14 mouse cellular contexts compared by ENCODE assay signal in the genomic region with DNA sequence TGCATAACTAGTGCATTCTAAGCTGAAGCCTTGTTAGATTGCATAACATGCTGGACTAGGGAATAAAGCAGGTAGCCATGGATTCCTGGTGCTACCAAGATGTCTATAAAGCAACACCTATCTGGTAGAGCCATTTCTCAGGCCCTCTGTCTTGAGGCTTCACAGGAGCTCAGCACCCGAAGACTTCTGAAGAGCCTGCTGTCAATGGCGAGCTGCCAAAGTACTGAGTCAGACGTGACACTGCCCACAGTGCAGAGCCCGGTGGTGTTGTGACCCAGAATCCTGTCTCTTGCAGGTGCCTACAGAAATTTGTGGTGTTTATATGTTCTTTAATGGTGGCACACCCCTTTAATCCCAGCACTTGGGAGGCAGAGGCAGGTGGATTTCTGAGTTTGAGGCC. TPM values are rescaled to one million over a fixed set of nuclear protein-coding genes. Genes with fewer than 3 reads are reported as not detected.
A peak's percentile ranks its signal among the peaks of the same experiment; 100 is the strongest.
DNase-seq lines count a peak whose midpoint lies in the region; ATAC-seq and TF ChIP-seq lines count a peak whose summit lies in the region.
"Had no signal": no experiment of that assay in that cellular context is flagged by ENCODE, and none has a peak within 500 bp of the region (broad histone marks: within the 10 kb centered on the region; RNA-seq: fewer than 3 reads in every experiment).

No protein-coding gene starts in this region.

- H3K36me3 ChIP-seq in forebrain, embryonic 14.5 days (ENCODE audit: control insufficient read depth, insufficient read depth, low read length): no peaks in the 10 kb centered on the region
- H3K36me3 ChIP-seq in hindbrain, embryonic 13.5 days: no peaks in the 10 kb centered on the region
- H3K36me3 ChIP-seq: kidney, embryonic 15.5 days; neural tube, embryonic 12.5 days had no signal

- no peak overlapping the region for H3K4me2 ChIP-seq in forebrain, embryonic 14.5 days (ENCODE audit: low read length)
- no peak overlapping the region for H3K4me2 ChIP-seq in hindbrain, embryonic 13.5 days
- H3K4me2 ChIP-seq: kidney, embryonic 15.5 days; midbrain, embryonic 11.5 days; neural tube, embryonic 12.5 days had no signal

- WGBS in forebrain, embryonic 14.5 days: 78% methylated on average over 4 of the region's 4 CpGs
- WGBS in hindbrain, embryonic 13.5 days: 83% methylated on average over 4 of the region's 4 CpGs

- H3K9ac ChIP-seq in forebrain, embryonic 14.5 days (ENCODE audit: low read length): no peak overlapping the region
- H3K9ac ChIP-seq in hindbrain, embryonic 13.5 days: no peak overlapping the region
- H3K9ac ChIP-seq: kidney, embryonic 15.5 days; neural tube, embryonic 12.5 days had no signal

- peak; percentile 70 for ATAC-seq in Patski
- ATAC-seq in forebrain, embryonic 14.5 days: no peak
- ATAC-seq in hindbrain, embryonic 13.5 days (ENCODE audit: low FRiP score): no peak

- no peak for TF ChIP-seq CTCF in Patski (IDR thresholded peaks at IDR 0.05)

- peaks cover 4% of the 10 kb centered on the region; the same call in 1 of the 2 replicates for H3K4me1 ChIP-seq in forebrain, embryonic 14.5 days (ENCODE audit: control insufficient read depth, insufficient read depth, low read length)
- peaks cover 7% of the 10 kb centered on the region for H3K4me1 ChIP-seq in hindbrain, embryonic 13.5 days (replicated peaks)

- POLR2A ChIA-PET in Patski (lab: Charles Lee): interaction anchor here (0.6 to 1.3 kb wide), 4 partner anchors 16 to 881 kb away, joined by 3 to 6 read pairs (median 4); no protein-coding TSS in a partner anchor

- no peak overlapping the region for H3K27ac ChIP-seq in forebrain, embryonic 14.5 days (ENCODE audit: low read depth, low read length)
- H3K27ac ChIP-seq in hindbrain, embryonic 13.5 days: no peak overlapping the region
- H3K27ac ChIP-seq: kidney, embryonic 15.5 days; neural tube, embryonic 12.5 days; stomach, postnatal 0 days had no signal

- in situ Hi-C loops in Patski (cut with MboI; ENCODE audit: low pct_unique_long_range_greater_than_20kb): no loop called here

- DNase-seq in ovary, adult 18-20 months (ENCODE audit: low spot score): peak; percentile 17
- no peak for DNase-seq in ovary, postnatal 10 days (ENCODE audit: low spot score)
- DNase-seq in Patski (ENCODE audit: low read depth, low spot score): peak; percentile 34
- peak; percentile 5 for DNase-seq in cerebellum, adult 8-10 months
- peak; percentile 13 for DNase-seq in naive thymus-derived CD4-positive, alpha-beta T cell, adult 2 months (ENCODE audit: low read depth)
- no peak for DNase-seq in forebrain, embryonic 14.5 days (ENCODE audit: low spot score)
- DNase-seq in kidney, adult 18-20 months: no peak
- DNase-seq: heart, postnatal 36 days; lung, adult 2 months had no signal

- no peak overlapping the region for H3K4me3 ChIP-seq in forebrain, embryonic 14.5 days (ENCODE audit: low read depth, low read length)
- no peak overlapping the region for H3K4me3 ChIP-seq in hindbrain, embryonic 13.5 days
- H3K4me3 ChIP-seq: kidney, embryonic 15.5 days; neural tube, embryonic 12.5 days had no signal

- no peaks in the 10 kb centered on the region for H3K27me3 ChIP-seq in Patski
- H3K27me3 ChIP-seq in forebrain, embryonic 14.5 days (replicated peaks; ENCODE audit: control insufficient read depth, insufficient read depth, low read length): no peaks in the 10 kb centered on the region
- H3K27me3 ChIP-seq in hindbrain, embryonic 13.5 days: no peaks in the 10 kb centered on the region
- H3K27me3 ChIP-seq: kidney, embryonic 15.5 days; neural tube, embryonic 12.5 days had no signal

- CTCF ChIA-PET in Patski (lab: Charles Lee): no interaction called here

- H3K9me3 ChIP-seq in forebrain, embryonic 14.5 days (replicated peaks; ENCODE audit: control insufficient read depth, low read length): no peaks in the 10 kb centered on the region
- H3K9me3 ChIP-seq in hindbrain, embryonic 13.5 days: no peaks in the 10 kb centered on the region
- H3K9me3 ChIP-seq: kidney, embryonic 15.5 days; neural tube, embryonic 12.5 days had no signal

RNA-seq across cellular contexts. Expression of gene Tiparp, which starts 53.4 kb away (rescaled TPM):
- 31.6 TPM for polyA plus RNA-seq in Patski (2021)
- 33.6 and 36.0 TPM in 2 replicates for polyA plus RNA-seq in forebrain, embryonic 14.5 days (2014; fragmentation: Nextera tagmentation; extraction: Ambion mirVana)
- 32.7 and 36.0 TPM in 2 replicates for polyA plus RNA-seq in hindbrain, embryonic 13.5 days (2015; fragmentation: Nextera tagmentation; extraction: Ambion mirVana)

Comparison
In these comparisons a context has a peak if more than half of its experiments do, and no peak if none do; other contexts are left out.
1. DNase-seq: peak in ovary, adult 18-20 months (single experiment), Patski (single experiment), cerebellum, adult 8-10 months (single experiment) and naive thymus-derived CD4-positive, alpha-beta T cell, adult 2 months (single experiment); none in ovary, postnatal 10 days (single experiment), forebrain, embryonic 14.5 days (single experiment) and kidney, adult 18-20 months (single experiment).